Mouse (Mus musculus) gastrocnemius, postnatal 25 days (tissue): Measurements from ENCODE around the gene Hoxa13. TPM values are rescaled to one million over a fixed set of nuclear protein-coding genes. Genes with fewer than 3 reads are reported as not detected.
A peak's percentile ranks its signal among the peaks of the same experiment; 100 is the strongest.

ENCODE experiments used
- DNase-seq: peaks from one replicate; pipeline ENCODE4 v3.0.0; 2022
- total RNA-seq, 2 experiments: library from RNA; stranded (reverse); gene quantifications; 1 replicate in 1 of 2; 2 replicates in 1 of 2; pipeline ENCODE4 v1.2.3; 2021

Hoxa13 gene
- total RNA-seq, 2 experiments from 2014 or later: 0.48 to 2.1 TPM

GRCm38 (mm10) chr6:52222729-52223128 lies 38.0 kb downstream of the Hoxa13 start:
- peak; percentile 11 for DNase-seq

DNA sequence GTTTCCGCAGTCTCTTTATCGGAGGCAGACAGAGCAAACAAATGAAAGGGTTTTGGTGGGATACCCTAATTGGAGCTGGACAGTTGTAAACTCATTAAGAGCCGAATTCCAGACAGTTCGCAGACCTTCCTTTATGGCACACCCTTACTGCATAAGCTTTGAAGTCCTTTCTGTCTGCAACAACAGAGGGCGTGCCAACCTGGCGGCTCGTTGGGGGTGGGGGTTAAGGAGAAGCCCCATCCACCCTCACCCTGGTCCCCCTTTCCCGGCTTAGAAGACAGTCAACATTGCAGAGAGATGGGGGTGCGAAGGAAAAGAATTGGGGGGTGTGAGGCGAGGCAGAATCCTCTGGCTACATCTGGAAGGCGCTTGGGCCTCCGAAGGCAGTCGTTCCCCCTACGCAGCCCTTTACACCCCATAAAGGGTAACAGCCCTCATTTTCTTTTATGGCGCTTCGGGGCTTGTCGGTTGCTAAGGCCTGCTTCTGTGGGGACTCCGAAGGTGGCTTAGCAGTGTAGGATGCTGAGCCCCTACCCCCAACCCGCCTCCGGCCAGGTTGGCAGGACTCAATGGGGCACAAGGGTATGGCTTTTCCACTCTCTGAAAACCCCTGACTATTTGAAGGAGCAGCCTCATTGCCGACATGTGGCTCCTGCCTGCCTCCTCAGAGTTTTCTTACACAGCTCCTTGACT lies 38.5 kb downstream of the Hoxa13 start:
- no peak for DNase-seq

- peak; percentile 88 for DNase-seq
These were observed 39.2 kb downstream of the Hoxa13 start, which contains the start of gene Hoxa7 for GRCm38 (mm10) chr6:52221337-52221992. Gene Hoxa7, minus strand, starts transcription at chr6:52221854.

DNA sequence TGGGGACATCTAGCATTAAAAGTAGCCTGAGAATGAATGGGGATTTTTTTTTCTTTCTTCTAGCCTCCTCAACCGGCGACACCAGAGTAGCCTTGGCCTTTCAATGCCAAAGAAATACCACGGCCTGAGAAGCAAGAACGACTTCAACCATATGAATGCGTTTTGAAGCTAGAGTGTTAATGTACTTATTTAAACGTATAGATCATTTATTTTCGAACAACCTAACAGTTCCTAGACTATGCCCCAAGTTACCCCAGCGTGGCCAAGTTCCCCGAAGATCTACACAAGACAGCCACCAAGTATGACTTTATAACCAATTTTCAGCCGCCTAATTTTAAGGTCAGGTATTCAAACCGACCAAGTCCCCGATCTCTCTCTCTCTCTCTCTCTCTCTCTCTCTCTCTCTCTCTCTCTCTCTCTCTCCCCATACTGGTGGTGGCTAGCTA lies 39.8 kb downstream of the Hoxa13 start:
- no peak for DNase-seq

GRCm38 (mm10) chr6:52220003-52220864 lies 40.4 kb downstream of the Hoxa13 start:
- DNase-seq: no peak

- no peak for DNase-seq
These were observed 41.3 kb downstream of the Hoxa13 start for GRCm38 (mm10) chr6:52219234-52219942.

GRCm38 (mm10) chr6:52218643-52219215 lies 42.0 kb downstream of the Hoxa13 start:
- no peak for DNase-seq

GRCm38 (mm10) chr6:52217895-52218642 lies 42.6 kb downstream of the Hoxa13 start:
- DNase-seq: no peak

DNA sequence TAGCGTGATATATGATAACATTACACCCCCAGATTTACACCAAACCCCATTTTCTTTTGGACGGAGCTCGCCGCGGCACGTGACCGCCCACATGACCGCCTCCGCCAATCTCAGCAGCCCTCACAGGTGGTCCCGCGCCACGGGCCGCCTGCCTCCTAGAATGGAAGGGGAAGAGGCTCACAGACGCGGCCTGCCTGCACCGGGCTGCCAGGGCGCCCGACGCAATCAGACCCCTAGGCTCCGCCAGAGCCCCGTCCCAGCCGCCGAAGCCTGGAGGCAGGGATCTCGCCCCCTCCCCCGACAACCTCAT lies 43.3 kb downstream of the Hoxa13 start:
- DNase-seq: peak; percentile 86

- no peak for DNase-seq
These were observed 43.8 kb downstream of the Hoxa13 start for GRCm38 (mm10) chr6:52216691-52217458.

DNA sequence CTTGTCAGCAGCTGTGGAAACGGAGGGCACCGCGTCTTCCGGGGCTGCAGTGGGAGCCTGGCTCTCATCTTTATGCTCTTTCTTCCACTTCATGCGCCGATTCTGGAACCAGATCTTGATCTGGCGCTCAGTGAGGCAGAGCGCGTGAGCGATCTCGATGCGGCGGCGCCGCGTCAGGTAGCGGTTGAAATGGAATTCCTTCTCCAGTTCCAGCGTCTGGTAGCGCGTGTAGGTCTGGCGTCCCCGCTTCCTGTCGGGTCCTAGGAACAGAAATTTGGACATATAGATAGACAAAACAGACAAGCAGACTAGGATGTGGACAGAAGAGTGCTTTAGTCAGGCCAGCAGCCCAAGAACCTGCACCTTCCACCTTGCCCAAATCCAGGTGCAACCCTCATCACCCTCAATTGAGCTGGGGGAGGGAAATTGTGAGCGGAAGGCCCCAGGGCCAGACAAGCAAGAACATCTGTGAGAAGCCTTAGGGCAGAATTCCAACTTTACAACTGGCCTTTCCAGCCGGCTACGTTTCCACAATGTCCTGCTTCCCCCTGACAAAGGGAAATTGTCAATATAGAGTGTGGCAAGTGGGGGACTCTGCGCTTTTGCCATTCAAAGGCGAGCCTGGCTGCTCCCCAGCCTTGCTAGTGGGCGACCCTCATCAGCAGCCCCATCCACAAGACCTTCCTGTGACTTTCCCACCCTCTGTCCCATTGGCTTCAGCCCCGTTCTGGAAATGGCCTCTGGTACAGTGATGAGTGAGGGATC lies 44.7 kb downstream of the Hoxa13 start:
- no peak for DNase-seq

DNA sequence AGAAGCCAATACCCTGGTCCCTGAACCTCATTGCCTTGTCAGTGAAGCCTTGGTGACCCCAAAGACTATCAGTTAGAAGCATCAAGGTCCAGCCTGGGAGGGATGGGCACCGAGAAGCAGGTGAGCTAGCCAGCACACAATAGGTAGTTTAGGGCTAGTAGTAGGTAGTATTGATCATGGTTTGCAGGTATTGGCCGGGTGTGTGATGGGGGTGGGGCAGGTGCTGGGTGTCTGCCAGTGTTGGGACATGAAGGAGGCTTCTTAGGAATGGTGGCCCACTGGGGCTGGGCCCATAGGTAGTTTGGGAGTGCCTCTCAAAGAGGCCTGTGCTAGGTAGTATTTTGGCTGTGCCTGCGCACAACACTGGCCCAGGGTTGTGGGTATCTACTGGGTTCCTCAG lies 45.6 kb downstream of the Hoxa13 start:
- no peak for DNase-seq

- DNase-seq: no peak
These were observed 46.4 kb downstream of the Hoxa13 start for GRCm38 (mm10) chr6:52214271-52214670.

DNA sequence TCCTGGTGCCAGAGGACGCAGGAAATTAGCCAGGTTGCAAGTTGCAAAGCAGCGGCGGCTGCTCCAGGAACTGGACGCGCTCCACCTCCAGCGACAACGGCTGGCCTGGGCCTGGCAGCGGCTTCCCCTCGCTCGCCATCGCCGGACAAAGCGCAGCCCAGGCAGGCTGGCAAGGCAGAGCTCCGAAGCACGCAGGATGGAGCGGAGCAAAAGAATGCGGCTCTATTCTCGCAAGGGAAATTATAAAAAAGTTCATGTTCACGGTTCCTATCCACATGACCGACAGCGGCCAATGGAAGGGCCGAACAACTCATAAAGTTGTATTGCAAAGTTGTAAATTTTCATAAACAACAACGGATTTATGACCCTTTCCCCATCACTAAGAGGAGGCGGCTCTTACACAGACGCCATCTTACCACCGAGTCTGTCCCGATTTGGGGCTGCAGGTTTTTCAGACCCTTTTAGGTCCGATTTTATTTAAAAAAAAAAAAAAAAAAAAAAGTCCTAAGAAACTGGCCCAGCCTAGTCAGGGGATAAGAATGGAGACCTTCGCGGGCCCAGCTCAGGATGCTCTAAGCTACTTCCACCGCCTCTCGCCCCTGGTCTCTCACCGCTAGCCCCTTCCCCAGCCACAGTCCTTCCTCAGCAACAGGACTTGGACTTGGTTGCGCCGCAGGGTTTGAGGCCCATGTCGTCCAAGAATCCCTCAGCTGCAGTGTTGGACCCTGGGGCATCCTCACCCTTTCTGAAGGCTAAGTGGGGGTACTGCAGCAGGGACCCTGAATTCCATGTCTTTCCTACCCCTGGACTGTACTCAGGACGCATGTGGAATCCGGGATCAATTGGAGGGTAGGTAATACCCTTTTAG lies 47.3 kb downstream of the Hoxa13 start, which contains the start of the genes Hoxa3 and Gm28308:
Gene Hoxa3, minus strand, starts transcription at position 218 of the 868 bp plus-strand sequence.
Gene Gm28308, minus strand, starts transcription at position 221 of the 868 bp plus-strand sequence.
- peak; percentile 80 for DNase-seq

- DNase-seq: no peak
These were observed 48.0 kb downstream of the Hoxa13 start for GRCm38 (mm10) chr6:52212556-52213118.

- no peak for DNase-seq
These were observed 48.7 kb downstream of the Hoxa13 start for GRCm38 (mm10) chr6:52211961-52212360.

- DNase-seq: peak; percentile 78
These were observed 49.3 kb downstream of the Hoxa13 start for GRCm38 (mm10) chr6:52211170-52211935.
